Mouse (Mus musculus) WW6 (cell line): ENCODE data around the gene Lpp.

Source experiments
- DNase-seq: peaks from one replicate; pipeline ENCODE4 v3.0.0-alpha.2; 2013; ENCODE audit warnings: low read depth, low spot score

Lpp gene

DNA sequence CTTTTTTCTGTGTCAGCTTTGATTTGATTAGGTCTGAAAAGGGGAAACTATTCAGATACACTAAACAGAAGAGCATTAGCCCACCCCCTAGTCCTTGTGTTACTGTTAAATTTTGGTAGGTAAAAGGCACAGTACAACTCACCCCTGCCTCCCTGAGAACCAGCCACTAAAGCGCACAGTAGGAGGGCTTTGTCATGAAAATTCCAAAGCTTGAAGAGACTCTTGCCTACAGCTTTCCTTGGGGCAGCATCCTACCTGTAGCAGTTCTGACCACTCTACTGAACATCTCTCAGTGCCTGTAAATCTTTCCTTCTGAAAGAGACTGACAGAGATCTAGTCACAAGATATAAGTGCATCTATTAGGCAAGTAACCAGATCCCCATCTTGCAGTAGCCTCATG is 482.4 kb downstream of the Lpp start:
- DNase-seq: peak; percentile 49

DNA sequence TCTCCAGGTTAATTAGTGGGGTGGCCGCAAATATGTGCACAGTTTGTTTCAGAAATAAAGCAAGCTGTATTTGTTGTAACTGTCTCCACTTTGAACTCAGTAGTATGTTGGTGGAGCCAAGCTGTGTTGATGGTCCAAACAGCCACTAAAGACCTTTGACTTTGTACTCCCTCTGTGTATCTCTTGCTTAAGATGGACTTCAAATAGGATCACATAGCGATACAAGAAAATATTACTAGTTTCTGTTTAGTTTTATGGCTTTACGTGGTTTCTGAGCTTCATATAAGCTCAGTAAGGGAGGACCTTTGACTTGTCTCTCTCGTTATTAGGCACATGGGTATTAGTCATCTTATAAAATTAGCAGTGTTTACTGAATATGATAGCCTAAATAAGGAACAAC is 485.7 kb downstream of the Lpp start:
- no peak for DNase-seq

DNA sequence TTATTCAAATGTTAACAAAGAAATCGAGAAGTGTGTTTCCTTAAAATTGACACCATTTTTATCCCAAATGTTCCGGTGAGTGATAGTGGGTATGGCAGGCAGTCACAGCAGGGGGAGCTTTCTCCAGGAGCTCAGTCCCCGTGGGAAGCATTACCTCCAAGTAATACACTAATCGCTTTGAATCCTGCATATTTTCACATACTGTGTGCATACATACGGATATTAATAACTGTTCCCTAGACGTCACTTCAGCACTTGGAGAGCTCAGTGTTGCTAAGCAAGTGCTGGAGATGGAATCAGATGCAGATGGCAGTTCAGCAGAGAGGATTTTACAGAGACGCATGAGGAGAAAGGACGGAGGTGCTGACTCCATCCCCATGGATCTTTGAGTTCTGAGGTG is 487.4 kb downstream of the Lpp start:
- DNase-seq: no peak

GRCm38 (mm10) chr16:24881981-24882775 is 488.9 kb downstream of the Lpp start:
- DNase-seq: no peak

DNA sequence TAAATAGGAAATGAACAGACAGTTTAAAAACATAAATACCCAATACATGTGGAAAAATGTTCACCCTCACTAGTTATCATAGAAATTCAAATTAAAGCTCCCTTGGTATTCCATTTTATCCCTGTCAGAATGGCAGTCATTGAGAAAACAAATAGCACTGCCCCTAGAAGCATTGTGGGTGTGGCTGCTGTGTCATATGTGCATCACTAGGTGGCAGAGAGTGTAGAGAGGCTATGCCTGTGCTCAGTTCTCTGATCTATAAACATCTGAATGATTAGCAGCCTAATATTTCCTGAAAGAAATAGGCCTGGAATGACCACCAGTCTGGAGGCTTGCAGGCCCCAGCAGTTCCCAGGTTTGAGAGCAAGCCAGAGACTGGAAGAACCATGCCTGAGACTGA is 490.7 kb downstream of the Lpp start:
- no peak for DNase-seq

DNA sequence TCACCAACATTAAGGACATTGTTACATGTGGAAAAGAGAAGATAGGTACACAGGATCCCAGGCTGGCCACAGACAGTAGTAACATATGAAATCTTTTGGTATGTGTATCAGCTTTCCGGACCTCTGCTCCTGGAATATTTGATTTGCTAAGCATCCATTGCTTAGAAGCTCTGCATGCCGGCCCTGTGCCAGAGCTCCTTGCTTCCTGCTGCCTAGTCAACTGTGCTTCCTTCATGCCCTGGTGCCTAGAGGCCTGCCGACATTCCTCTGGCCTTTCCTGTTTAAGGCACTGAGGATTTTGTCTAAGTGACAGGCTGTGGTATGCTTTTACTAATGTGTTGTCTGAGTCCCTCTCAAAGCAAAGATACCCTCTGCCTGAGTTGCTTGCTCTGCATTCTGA is 493.0 kb downstream of the Lpp start:
- DNase-seq: no peak

GRCm38 (mm10) chr16:24886943-24887342 is 493.6 kb downstream of the Lpp start:
- DNase-seq: no peak

GRCm38 (mm10) chr16:24891453-24891852 is 498.1 kb downstream of the Lpp start:
- DNase-seq: no peak

DNA sequence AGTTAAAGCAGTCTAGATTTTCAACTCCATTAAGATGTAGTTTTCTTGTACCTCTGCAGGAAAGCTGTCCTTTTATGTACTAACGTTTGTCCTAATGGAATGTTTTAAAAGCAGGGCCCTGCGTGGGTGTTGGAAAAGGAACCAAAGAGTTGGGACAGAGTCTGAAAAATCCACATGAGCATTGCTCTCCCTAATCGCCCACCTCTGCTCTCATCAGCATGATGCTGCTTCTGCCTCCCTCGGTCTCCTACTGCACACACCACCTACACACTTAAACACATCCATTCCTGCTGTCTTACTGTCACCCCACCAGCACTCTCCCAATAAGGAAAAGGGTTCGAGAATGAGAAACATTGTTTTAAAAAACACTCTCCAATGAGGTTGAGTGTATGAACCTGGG is 501.9 kb downstream of the Lpp start:
- no peak for DNase-seq

DNA sequence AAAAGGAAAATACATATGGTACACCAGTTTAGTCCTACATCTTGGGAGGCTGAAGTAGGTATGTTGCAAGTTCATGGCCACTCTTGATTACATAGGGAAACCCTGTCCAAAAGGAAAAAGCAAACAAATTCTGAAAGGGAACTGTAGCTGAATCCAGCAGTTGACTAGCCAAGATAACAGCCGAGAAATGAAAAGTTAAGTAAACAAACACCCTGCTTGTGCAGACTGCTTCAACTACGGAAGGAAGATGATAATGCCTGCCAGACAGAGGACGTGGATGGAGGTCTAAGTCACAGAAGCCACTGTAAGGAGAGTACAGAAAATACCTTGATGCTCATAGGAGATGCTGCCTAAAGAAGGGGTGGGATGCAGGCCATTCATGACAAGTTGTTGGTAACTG is 504.3 kb downstream of the Lpp start:
- DNase-seq: no peak

DNA sequence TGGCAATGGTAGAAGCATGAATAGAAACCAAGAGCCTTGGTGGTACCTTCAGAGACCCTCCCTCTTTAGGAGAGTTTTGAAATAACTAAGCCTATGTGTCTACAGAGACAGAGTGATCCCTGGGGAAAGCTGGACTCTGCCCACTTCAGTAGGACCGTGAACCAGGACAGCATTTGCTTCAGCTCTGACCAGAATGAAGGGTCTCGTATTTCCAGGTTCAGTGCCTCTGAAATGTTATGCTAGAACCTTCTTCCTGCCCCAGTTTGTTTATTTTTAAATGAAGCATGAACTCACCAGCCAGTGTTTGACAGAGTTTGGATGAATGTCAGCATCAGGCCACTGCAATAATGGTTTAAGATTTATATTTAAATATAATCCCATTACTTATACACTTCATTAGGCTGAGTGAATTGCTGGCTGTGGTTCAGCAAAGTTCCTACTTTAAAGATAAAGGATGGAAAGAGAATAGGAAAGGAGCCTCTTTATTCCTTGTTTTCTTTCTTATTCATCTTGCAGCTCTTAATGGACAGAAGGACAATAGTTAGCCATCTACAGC is 507.0 kb downstream of the Lpp start:
- no peak for DNase-seq

GRCm38 (mm10) chr16:24901139-24901859 is 508.0 kb downstream of the Lpp start:
- no peak for DNase-seq

GRCm38 (mm10) chr16:24902111-24902510 is 508.8 kb downstream of the Lpp start:
- no peak for DNase-seq

- no peak for DNase-seq
Measured at GRCm38 (mm10) chr16:24908926-24909325, 515.6 kb downstream of the Lpp start.

GRCm38 (mm10) chr16:24910321-24910720 is 517.0 kb downstream of the Lpp start:
- no peak for DNase-seq

DNA sequence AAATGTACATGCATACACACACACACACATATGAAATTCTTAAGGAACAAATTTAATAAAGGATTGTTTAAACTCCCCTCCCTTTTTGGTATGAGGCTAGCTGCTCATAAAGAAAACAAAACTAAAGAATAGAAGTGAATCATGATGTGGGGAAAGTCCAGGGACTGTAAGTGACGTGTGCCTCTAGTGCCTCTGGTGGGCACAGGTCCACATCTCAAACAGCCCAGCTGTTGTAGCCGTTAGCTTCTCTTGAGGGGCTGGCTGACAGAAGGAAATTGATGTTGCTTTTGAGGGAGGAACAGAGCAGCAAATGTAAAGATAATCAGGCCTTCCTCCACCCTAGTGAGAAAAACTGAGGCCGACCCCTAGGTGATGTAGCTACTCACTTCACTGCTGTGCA is 517.5 kb downstream of the Lpp start:
- DNase-seq: no peak

GRCm38 (mm10) chr16:24912381-24912780 is 519.1 kb downstream of the Lpp start:
- no peak for DNase-seq

DNA sequence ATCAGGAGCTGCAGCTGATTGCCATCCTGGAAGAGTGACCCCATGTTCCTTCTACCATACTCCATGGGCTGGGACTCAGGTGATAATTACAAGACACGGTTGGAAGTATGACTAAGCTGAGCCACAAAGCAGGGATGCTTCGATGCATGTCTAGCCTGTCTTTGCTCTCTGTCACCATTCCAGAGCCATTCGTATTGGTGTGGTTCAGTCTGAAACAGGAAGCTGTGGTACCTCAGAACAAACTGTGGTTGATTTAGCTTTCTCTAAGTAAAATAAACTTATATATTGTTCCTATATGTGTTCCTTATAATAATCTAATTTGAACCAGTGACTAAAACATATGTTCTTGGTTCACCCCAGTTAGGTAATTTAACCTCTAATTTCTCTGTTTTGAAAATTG is 519.7 kb downstream of the Lpp start:
- DNase-seq: no peak

- DNase-seq: no peak
Measured at GRCm38 (mm10) chr16:24913641-24914392, 520.5 kb downstream of the Lpp start.

DNA sequence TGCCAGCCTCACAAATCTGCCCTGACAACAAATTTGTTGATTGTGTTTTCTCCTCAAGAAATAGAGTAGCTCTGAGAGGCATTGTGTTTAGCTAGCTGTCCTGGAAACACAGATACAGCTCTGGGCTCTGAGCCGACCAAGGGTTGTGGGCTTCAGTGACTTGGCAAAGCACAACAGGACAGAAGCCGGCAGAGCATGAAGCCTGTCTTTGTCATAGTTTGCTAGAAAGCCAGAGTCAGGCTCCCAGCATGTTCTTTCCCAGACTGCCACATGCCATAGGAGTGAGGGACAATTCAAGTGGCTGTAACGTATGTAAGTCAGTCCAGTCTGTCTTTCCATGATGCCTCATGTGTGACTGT is 521.1 kb downstream of the Lpp start:
- no peak for DNase-seq

DNA sequence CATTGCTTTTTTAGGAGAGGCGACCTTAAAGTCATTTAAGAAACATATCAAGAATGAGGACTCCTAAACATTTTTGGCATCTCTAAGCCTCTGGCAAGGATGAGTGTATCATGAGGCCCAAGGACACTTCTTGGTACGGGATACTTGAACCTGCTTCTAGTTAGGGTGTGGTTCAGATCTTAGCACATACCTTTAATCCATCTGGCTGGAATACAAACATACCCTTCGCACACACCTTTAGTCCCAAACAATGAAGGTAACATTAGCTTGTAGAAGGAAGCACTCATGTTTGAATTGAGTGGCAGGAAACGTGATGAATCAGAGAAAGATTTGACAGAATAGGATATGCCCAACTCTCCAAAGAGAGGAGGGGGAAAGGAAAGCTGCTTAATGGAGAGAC is 522.2 kb downstream of the Lpp start:
- DNase-seq: no peak

- no peak for DNase-seq
Measured at GRCm38 (mm10) chr16:24919349-24920012, 526.2 kb downstream of the Lpp start.
